Mouse (Mus musculus) effector memory CD4-positive, alpha-beta T cell, adult 7 months (primary cell): ENCODE measurements around the gene Mrps5. TPM values are rescaled to one million over a fixed set of nuclear protein-coding genes. Genes with fewer than 3 reads are reported as not detected.

ENCODE experiments used
- polyA plus RNA-seq: library from polyadenylated mRNA; unstranded; fragments of 100-300 nt; shearing (Covaris generic); gene quantifications from one replicate; pipeline ENCODE4 v1.2.1, GENCODE M21; 2017

The Mrps5 gene
- 89.2 TPM for polyA plus RNA-seq

DNA sequence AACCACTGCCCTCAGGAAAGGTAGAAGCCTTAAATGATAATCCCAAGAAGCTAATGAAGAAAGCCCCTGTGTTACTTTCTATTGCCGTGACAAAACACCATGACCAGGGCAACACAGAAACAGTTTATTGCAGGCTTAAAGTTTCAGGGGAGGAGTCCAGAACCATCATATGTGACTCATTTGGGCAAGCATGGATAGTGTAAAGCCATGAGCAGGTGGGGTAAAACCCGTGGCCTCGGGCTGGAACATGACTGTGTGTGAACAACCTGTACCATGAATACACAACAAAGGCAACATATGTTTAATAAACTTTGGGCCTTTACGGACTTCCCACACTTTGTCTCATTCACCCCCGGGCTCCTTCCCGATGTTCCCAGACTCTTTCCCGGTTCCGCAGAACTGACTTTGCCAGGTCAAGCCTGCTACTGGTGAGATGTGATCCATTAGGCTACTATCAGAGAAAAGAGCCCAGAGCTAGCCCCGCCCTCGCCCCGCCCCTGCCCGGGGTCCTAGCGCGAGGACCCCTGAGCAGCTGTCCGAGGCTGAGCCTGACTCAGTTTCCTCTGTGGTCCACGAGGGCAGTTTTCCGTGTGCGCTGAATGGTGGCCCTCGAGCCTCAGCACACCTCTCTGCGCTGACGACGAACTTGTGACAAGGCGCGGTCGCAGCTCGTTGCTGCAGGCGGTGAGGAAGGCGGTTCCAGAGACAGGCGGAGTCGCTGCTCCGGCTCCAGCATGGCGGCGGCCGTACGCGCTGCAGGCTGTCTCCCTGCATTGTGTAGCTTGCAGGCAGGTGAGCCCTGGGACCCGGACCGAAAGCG is at the start of gene Mrps5, which contains the start of gene Zfp661:
Gene Mrps5 (plus strand): TSS at position 529 of the 820 bp plus-strand sequence.
Gene Zfp661 (minus strand): TSS at position 401 of the 820 bp plus-strand sequence.

DNA sequence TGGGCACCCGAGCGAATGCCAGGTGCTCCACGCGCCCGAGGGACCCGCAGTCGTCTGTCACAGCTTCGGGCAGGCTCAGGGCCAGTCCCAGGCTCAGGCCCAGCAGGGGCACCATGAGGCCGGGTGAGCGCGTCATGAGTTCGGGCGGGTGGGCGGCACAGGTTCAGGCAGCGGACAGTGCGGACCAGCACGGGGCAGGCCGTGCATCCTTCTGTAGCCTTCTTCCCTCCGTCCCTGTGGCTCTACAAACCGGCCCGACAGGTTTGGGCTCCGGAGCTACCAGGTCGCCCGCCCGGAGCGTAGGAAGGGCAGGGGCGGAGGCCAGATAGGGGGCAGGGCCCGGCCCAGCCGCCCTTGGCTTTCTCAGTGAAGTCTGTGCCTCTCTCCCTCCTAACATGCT is 45.8 kb upstream of the Mrps5 start, which contains the start of gene Prom2:
Gene Prom2 (minus strand): TSS at position 283 of the 400 bp plus-strand sequence.

DNA sequence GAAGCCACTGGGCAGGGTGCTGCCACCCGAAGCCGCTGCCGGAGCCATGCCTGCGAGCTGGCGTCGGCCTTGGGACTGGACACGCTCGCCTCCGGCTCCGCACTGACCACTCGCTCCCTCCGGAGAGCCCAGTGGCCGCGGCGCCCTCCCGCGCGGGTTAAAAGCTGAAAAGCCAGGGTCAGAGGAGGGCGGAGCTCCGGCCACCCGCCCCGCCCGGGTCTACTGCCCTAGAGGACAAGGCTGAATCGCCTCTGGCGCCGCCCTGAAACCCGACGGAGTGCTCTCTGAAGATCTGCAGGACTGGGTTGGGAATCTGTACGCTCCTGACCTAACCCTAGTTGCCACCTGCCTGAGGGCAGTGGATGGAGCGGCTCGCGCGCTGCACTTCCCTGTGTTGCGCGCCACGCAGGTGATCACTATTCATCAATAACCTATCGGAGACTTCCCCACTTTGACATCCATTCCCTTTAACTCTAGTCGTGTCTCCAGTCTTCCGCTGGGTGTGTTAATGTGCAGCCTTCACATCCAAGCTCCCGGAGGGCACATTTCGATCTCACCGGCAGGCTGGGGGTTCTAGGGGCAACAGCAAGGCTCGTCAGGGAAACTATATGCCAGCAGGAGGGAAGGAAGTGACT is 69.2 kb downstream of the Mrps5 start, which contains the start of gene Mal:
Gene Mal (minus strand): TSS at position 610 of the 635 bp plus-strand sequence.

Other genes with a start within 250 kb of the Mrps5 start
- 0.32 TPM for gene Astl, start 248.6 kb upstream of the Mrps5 start, polyA plus RNA-seq
- gene Adra2b, start 224.0 kb upstream of the Mrps5 start, polyA plus RNA-seq = 0.22 TPM
- 0.57 TPM for gene Gpat2, start 162.0 kb upstream of the Mrps5 start, polyA plus RNA-seq
- gene Fahd2a, start 142.7 kb upstream of the Mrps5 start, polyA plus RNA-seq = 22.9 TPM
- 0.35 TPM for gene Kcnip3, start 65.1 kb upstream of the Mrps5 start, polyA plus RNA-seq
- gene Prom2, start 45.8 kb upstream of the Mrps5 start, polyA plus RNA-seq = 0.18 TPM
- 2.9 TPM for gene Zfp661, start 128 bp upstream of the Mrps5 start, polyA plus RNA-seq
- gene Mal, start 69.5 kb downstream of the Mrps5 start, polyA plus RNA-seq = 0.35 TPM
- gene Mall, start 142.7 kb downstream of the Mrps5 start, polyA plus RNA-seq = not detected
- gene Nphp1, start 201.7 kb downstream of the Mrps5 start, polyA plus RNA-seq = 1.4 TPM
- gene Mtln, start 205.3 kb downstream of the Mrps5 start, polyA plus RNA-seq = 14.0 TPM
- gene Bub1, start 244.6 kb downstream of the Mrps5 start, polyA plus RNA-seq = 0.41 TPM